Mouse (Mus musculus) forebrain, embryonic 14.5 days (tissue): Measurements from ENCODE around the gene Mrpl16. TPM values are rescaled to one million over a fixed set of nuclear protein-coding genes. Genes with fewer than 3 reads are reported as not detected.

Experiments used
- ATAC-seq: fragments of 200-750 bp; cut with Nextera tagmentation; 2 replicates; pipeline ENCODE4 v1.8.0; 2017; ENCODE audit warnings: mild to moderate bottlenecking, moderate library complexity
- DNase-seq: peaks from one replicate; pipeline ENCODE4 v3.0.0-alpha.2; 2015; ENCODE audit warnings: low spot score
- H3K27ac ChIP-seq: fragments of 300-500 bp; sonication (generic); 2 replicates; pipeline ENCODE4 v1.5.1; 2014; ENCODE audit warnings: low read depth, mild to moderate bottlenecking, control low read depth, low read length, moderate library complexity
- H3K27me3 ChIP-seq: fragments of 300-500 bp; sonication (generic); replicated peaks from 2 replicates; pipeline ENCODE4 v1.6.1; 2014; ENCODE audit warnings: low read length, control low read depth, mixed read lengths; ENCODE audit not compliant: control insufficient read depth, insufficient read depth
- H3K36me3 ChIP-seq: fragments of 300-500 bp; sonication (generic); 2 replicates; pipeline ENCODE4 v1.6.1; 2014; ENCODE audit warnings: low read length, control low read depth; ENCODE audit not compliant: control insufficient read depth, insufficient read depth
- H3K4me1 ChIP-seq: fragments of 300-500 bp; sonication (generic); 2 replicates; pipeline ENCODE4 v1.6.1; 2014; ENCODE audit warnings: antibody characterized with exemption, low read length, control low read depth; ENCODE audit not compliant: control insufficient read depth, insufficient read depth
- H3K4me2 ChIP-seq: fragments of 300-500 bp; sonication (generic); 2 replicates; pipeline ENCODE4 v1.6.1; 2014; ENCODE audit warnings: mild to moderate bottlenecking, control low read depth, low read length
- H3K4me3 ChIP-seq: fragments of 300-500 bp; sonication (generic); 2 replicates; pipeline ENCODE4 v1.5.1; 2014; ENCODE audit warnings: low read depth, low read length, control low read depth
- H3K9ac ChIP-seq: fragments of 300-500 bp; sonication (generic); 2 replicates; pipeline ENCODE4 v1.6.1; 2014; ENCODE audit warnings: mild to moderate bottlenecking, low read length, control low read depth, moderate library complexity
- H3K9me3 ChIP-seq: fragments of 300-500 bp; sonication (generic); replicated peaks from 2 replicates; pipeline ENCODE4 v1.6.1; 2016; ENCODE audit warnings: low read length, control low read depth, mixed read lengths; ENCODE audit not compliant: control insufficient read depth
- WGBS: fragments of 180-500 bp; shearing (Covaris S2); extraction: QIAGEN DNeasy Blood & Tissue Kit; methylation state at CpG from one replicate; pipeline ENCODE4 v1.1.7; 2014; 5-methylcytosine and 5-hydroxymethylcytosine counted together
- polyA plus RNA-seq: library from polyadenylated mRNA; unstranded; fragments of >200 nt; fragmentation: Nextera tagmentation; extraction: Ambion mirVana; gene quantifications from 2 replicates; pipeline ENCODE4 v1.2.1, GENCODE M21; 2014

Gene Mrpl16
- polyA plus RNA-seq, 1 experiment from 2014 or later = 52.0 TPM

DNA sequence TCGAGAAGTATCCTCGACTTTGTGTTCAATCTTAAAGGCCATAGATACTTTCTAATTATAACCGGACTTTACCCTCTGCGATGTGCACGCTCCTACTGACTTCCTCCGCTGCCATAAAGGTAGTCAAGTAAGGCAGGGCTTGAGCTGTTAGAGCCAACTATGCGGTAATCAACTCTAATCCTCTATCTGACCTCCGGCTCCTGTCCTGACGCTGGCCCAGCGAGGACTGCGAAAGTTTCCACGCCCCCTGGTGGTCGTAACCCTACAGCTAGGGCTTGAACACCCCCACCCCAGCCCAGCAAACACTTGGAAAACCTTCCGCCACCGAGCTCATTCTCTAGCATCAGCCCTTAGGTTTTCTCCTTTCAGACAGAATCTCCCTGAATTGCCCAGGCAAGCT lies 49.6 kb downstream of the Mrpl16 start:
- peak; percentile 71 for ATAC-seq
- WGBS = 1% methylated on average over 15 of the region's 15 CpGs
- Histone ChIP-seq H3K9ac (no peak overlapping the region), H3K36me3 (no peaks in the 10 kb centered on the region), H3K4me1 (0 out of 2 replicates have a peak, but pooled peaks cover 8% of the 10 kb centered on the region), H3K27ac (no peak overlapping the region), H3K4me3 (peak overlapping the region; percentile 66), H3K9me3 (no peaks in the 10 kb centered on the region), H3K27me3 (peaks cover 26% of the 10 kb centered on the region), H3K4me2 (peak overlapping the region; percentile 97)
- peak; percentile 82 for DNase-seq

- H3K36me3 ChIP-seq = no peaks in the 10 kb centered on the region
- 29% methylated on average over 6 of the region's 6 CpGs for WGBS
- peaks cover 26% of the 10 kb centered on the region for H3K27me3 ChIP-seq
- peak overlapping the region; percentile 97 for H3K4me2 ChIP-seq
- no peak overlapping the region for H3K9ac ChIP-seq
- peak; percentile 1 for DNase-seq
- no peak overlapping the region for H3K27ac ChIP-seq
- H3K4me3 ChIP-seq = peak overlapping the region; percentile 66; the same call in 1 of the 2 replicates
- ATAC-seq = no peak
- H3K4me1 ChIP-seq = 0 out of 2 replicates have a peak, but pooled peaks cover 8% of the 10 kb centered on the region
- no peaks in the 10 kb centered on the region for H3K9me3 ChIP-seq
Observed at GRCm38 (mm10) chr19:11820211-11820610, 50.0 kb downstream of the Mrpl16 start.

- Histone ChIP-seq H3K4me1 (0 out of 2 replicates have a peak, but pooled peaks cover 8% of the 10 kb centered on the region), H3K9ac (no peak overlapping the region), H3K27ac (no peak overlapping the region), H3K9me3 (no peaks in the 10 kb centered on the region), H3K4me3 (no peak overlapping the region), H3K4me2 (no peak overlapping the region), H3K27me3 (peaks cover 15% of the 10 kb centered on the region), H3K36me3 (no peaks in the 10 kb centered on the region)
- ATAC-seq (no peak), DNase-seq (no peak)
- WGBS = 20% methylated on average over 4 of the region's 4 CpGs
Observed at GRCm38 (mm10) chr19:11823346-11824065, 53.3 kb downstream of the Mrpl16 start.

Other genes starting within 250 kb of the Mrpl16 start
- not detected in 2 replicates for gene Ms4a4d, start 233.6 kb upstream of the Mrpl16 start, polyA plus RNA-seq
- 2.7 and 2.8 TPM in 2 replicates for gene Ms4a6d, start 165.5 kb upstream of the Mrpl16 start, polyA plus RNA-seq
- gene Ms4a2, start 146.7 kb upstream of the Mrpl16 start, polyA plus RNA-seq = not detected in 2 replicates
- gene Ms4a3, start 129.5 kb upstream of the Mrpl16 start, polyA plus RNA-seq = not detected in 2 replicates
- not detected in 2 replicates for gene Oosp2, start 109.8 kb upstream of the Mrpl16 start, polyA plus RNA-seq
- not detected in 2 replicates for gene Oosp1, start 79.2 kb upstream of the Mrpl16 start, polyA plus RNA-seq
- gene Oosp3, start 73.3 kb upstream of the Mrpl16 start, polyA plus RNA-seq = not detected in 2 replicates
- not detected in 2 replicates for gene Gif, start 22.8 kb upstream of the Mrpl16 start, polyA plus RNA-seq
- gene Stx3, start 49.0 kb downstream of the Mrpl16 start, polyA plus RNA-seq = 11.8 and 14.5 TPM in 2 replicates
- gene Olfr1417, start 68.8 kb downstream of the Mrpl16 start, polyA plus RNA-seq = not detected in 2 replicates
- gene Olfr1418, start 90.7 kb downstream of the Mrpl16 start, polyA plus RNA-seq = not detected in 2 replicates
- gene Olfr1419, start 104.7 kb downstream of the Mrpl16 start, polyA plus RNA-seq = not detected in 2 replicates
- not detected in 2 replicates for gene Olfr1420, start 116.2 kb downstream of the Mrpl16 start, polyA plus RNA-seq
- 16.1 and 21.2 TPM in 2 replicates for gene Patl1, start 142.0 kb downstream of the Mrpl16 start, polyA plus RNA-seq
- gene Osbp, start 195.6 kb downstream of the Mrpl16 start, polyA plus RNA-seq = 7.2 and 7.4 TPM in 2 replicates